Mouse (Mus musculus) limb, embryonic 15.5 days (tissue): Measurements from ENCODE around the gene Nrxn1. TPM values are rescaled to one million over a fixed set of nuclear protein-coding genes. Genes with fewer than 3 reads are reported as not detected.
A peak's percentile ranks its signal among the peaks of the same experiment; 100 is the strongest.
"Not testable (repeated sequence)": the region's sequence is repeated elsewhere in the genome, so short reads cannot be mapped to it uniquely, and the experiment has no call there.

Experiments
- ATAC-seq: fragments of 200-750 bp; cut with Nextera tagmentation; 2 replicates; pipeline ENCODE4 v1.8.0; 2017; ENCODE audit warnings: low read depth, moderate TSS enrichment; ENCODE audit not compliant: insufficient number of reproducible peaks, low FRiP score, low TSS enrichment
- H3K27ac ChIP-seq: fragments of 300-500 bp; sonication (generic); 2 replicates; pipeline ENCODE4 v1.5.1; 2015; ENCODE audit warnings: moderate library complexity, mild to moderate bottlenecking, inconsistent platforms
- H3K27me3 ChIP-seq: fragments of 300-500 bp; sonication (generic); 2 replicates; pipeline ENCODE4 v1.6.1; 2015; ENCODE audit warnings: inconsistent platforms
- H3K36me3 ChIP-seq: fragments of 300-500 bp; sonication (generic); 2 replicates; pipeline ENCODE4 v1.6.1; 2015; ENCODE audit warnings: inconsistent platforms
- H3K4me1 ChIP-seq: fragments of 300-500 bp; sonication (generic); 2 replicates; pipeline ENCODE4 v1.6.1; 2015; ENCODE audit warnings: inconsistent platforms
- H3K4me2 ChIP-seq: fragments of 300-500 bp; sonication (generic); 2 replicates; pipeline ENCODE4 v1.6.1; 2015; ENCODE audit warnings: mild to moderate bottlenecking, inconsistent platforms
- H3K4me3 ChIP-seq: fragments of 300-500 bp; sonication (generic); 2 replicates; pipeline ENCODE4 v1.5.1; 2015; ENCODE audit warnings: mild to moderate bottlenecking, inconsistent platforms
- H3K9ac ChIP-seq: fragments of 300-500 bp; sonication (generic); 2 replicates; pipeline ENCODE4 v1.6.1; 2015; ENCODE audit warnings: inconsistent platforms
- H3K9me3 ChIP-seq: fragments of 300-500 bp; sonication (generic); 2 replicates; pipeline ENCODE4 v1.6.1; 2016; ENCODE audit warnings: inconsistent platforms
- WGBS: fragments of 180-500 bp; shearing (Covaris S2); methylation state at CpG from one replicate; pipeline ENCODE4 v1.1.7; 2015; 5-methylcytosine and 5-hydroxymethylcytosine counted together
- polyA plus RNA-seq: library from polyadenylated mRNA; unstranded; fragments of >200 nt; fragmentation: Nextera tagmentation; extraction: Ambion mirVana; gene quantifications from 2 replicates; pipeline ENCODE4 v1.2.1, GENCODE M21; 2015

Gene Nrxn1
- polyA plus RNA-seq, 1 experiment from 2014 or later, result 12.4 TPM

DNA sequence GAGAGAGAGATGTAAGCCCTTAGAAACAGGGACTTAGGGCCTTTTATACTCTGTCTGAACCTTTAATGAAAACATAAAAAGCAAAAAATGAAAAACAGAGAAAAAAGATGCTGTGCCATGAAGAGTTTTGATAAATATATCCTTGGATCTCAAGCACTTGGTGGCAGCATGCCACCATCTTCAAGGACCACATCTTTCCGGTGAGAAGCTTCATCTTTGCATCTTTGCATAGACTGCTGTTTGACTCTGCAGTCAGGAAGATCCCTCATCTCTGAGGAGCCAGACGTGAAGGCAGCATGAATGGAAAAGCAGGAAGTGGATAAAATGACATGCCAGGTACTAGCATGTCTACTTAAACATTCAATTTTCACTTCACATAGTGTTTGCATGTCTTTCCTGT lies 586.8 kb downstream of the Nrxn1 start:
- Histone ChIP-seq H3K9ac (no peak overlapping the region), H3K36me3 (no peaks in the 10 kb centered on the region), H3K27ac (no peak overlapping the region), H3K4me1 (no peaks in the 10 kb centered on the region), H3K4me3 (no peak overlapping the region), H3K9me3 (no peaks in the 10 kb centered on the region), H3K4me2 (no peak overlapping the region), H3K27me3 (no peaks in the 10 kb centered on the region)
- whole genome bisulfite sequencing, result 74% methylated on average over 2 of the region's 2 CpGs
- ATAC-seq, result no peak

DNA sequence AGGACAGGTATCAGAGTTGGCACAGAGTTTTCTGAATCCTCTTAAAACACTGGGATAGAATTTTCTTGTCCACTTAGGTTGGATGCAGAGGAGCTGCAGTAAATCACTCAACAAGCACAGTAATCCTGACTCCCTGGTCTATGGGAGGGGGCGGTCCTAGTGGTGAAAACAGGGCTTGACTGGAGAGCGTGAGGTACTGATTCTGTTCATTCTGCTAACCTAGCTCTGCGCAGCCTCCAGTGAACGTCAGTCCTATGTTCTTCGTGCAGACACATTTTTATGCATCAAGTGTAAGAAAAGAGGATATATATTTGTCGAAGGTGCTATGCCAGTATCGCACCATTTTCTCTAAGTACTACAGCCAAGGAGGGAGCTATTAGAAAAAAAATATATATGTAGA lies 588.9 kb downstream of the Nrxn1 start:
- H3K4me1 ChIP-seq, H3K27ac ChIP-seq, H3K4me3 ChIP-seq, H3K9ac ChIP-seq, H3K36me3 ChIP-seq, H3K9me3 ChIP-seq, H3K27me3 ChIP-seq, H3K4me2 ChIP-seq, ATAC-seq: not testable (repeated sequence)
- 66% methylated on average over 7 of the region's 7 CpGs for WGBS

DNA sequence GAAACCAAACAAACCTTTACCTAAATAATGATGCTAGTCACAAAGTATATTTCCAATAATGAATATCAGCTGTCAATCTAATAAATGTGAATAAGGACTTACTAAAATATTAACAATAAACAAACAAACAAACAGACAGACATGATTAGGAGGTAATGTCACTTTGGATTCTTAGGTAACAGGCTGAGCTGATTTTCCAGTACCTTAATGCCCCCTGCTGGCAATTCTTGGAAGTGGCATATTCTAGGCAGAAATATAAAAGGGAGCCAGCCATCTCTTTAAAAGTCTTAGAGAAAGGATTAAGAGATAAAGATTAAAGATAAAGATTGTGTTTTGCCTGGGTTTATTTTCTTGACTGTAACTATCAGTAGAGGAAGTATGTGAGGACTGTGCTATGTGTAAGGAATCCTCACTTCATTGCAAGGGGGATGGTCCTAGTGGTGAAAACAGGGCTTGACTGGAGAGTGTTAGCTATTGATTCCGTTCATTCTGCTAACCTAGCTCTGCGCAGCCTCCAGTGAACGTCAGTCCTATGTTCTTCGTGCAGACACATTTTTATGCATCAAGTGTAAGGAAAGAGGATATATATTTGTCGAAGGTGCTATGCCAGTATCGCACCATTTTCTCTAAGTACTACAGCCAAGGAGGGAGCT lies 591.7 kb downstream of the Nrxn1 start:
- no peak for ATAC-seq
- H3K9ac ChIP-seq, result no peak overlapping the region
- H3K4me2 ChIP-seq, result no peak overlapping the region
- H3K27me3 ChIP-seq, result no peaks in the 10 kb centered on the region
- 51% methylated on average over 6 of the region's 6 CpGs for WGBS
- no peak overlapping the region for H3K4me3 ChIP-seq
- H3K9me3 ChIP-seq, result no peaks in the 10 kb centered on the region
- H3K27ac ChIP-seq, result no peak overlapping the region
- H3K4me1 ChIP-seq, result no peaks in the 10 kb centered on the region
- no peaks in the 10 kb centered on the region for H3K36me3 ChIP-seq

DNA sequence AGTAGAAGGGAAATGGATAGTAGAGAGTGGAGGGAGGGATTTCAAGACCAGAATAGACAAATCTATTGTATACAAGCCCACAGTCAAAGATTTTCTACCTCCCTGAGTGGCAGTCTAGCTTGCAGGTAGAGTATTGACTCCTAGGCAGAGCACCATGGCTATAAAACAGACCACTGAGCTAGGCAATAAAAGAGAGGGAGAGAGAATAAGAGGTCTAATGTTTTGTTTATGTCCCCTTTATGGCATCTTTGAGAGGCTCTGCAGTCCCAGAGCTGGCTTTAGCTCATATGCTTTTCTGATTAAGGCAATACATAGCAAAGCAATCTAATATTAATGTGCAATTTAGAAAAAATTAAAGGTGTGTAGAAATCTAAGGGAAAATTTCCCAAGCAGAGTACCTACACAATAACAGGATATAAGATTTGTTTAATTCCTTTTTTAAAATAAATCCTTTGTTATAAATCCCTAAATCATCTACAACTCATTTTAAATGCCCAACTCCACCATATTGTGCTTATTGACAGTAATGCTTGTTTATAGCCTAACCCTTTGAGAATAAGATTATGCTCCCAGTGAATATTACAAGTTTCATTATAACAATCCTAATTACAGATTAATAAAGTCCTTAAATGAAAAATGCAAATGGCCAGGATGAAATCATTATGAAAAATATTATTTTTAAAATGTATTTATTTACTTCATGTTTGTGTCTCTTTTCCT lies 613.2 kb downstream of the Nrxn1 start:
- no peak overlapping the region for H3K9ac ChIP-seq
- H3K4me1 ChIP-seq, result no peaks in the 10 kb centered on the region
- no peaks in the 10 kb centered on the region for H3K27me3 ChIP-seq
- H3K9me3 ChIP-seq, result no peaks in the 10 kb centered on the region
- H3K4me3 ChIP-seq, result no peak overlapping the region
- no peak overlapping the region for H3K27ac ChIP-seq
- no peak overlapping the region for H3K4me2 ChIP-seq
- ATAC-seq, result no peak
- H3K36me3 ChIP-seq, result no peaks in the 10 kb centered on the region

DNA sequence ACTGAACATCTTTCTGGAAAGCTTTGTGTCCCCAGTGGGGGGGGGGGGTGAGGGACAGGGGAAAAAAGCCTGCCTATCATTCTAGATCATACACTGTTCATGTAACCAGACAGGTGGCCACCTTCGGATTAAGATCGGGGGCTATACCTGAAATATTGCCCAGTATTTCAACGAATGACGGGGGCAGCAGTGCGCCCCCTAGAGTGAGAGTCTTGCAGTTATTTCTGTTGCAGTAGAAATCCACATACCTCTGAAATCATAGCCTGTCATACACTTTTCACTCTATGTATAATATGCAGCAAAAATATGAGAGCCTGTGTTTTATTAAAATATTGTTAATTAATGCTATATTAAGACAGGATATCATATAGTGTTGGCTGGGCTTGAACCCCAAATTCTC lies 636.1 kb downstream of the Nrxn1 start:
- no peaks in the 10 kb centered on the region for H3K9me3 ChIP-seq
- ATAC-seq, result no peak
- no peak overlapping the region for H3K4me3 ChIP-seq
- H3K4me1 ChIP-seq, result peaks cover 17% of the 10 kb centered on the region
- H3K9ac ChIP-seq, result no peak overlapping the region
- H3K27me3 ChIP-seq, result peaks cover 37% of the 10 kb centered on the region
- H3K36me3 ChIP-seq, result no peaks in the 10 kb centered on the region
- no peak overlapping the region for H3K4me2 ChIP-seq
- H3K27ac ChIP-seq, result no peak overlapping the region
- WGBS, result 43% methylated on average over 5 of the region's 5 CpGs

DNA sequence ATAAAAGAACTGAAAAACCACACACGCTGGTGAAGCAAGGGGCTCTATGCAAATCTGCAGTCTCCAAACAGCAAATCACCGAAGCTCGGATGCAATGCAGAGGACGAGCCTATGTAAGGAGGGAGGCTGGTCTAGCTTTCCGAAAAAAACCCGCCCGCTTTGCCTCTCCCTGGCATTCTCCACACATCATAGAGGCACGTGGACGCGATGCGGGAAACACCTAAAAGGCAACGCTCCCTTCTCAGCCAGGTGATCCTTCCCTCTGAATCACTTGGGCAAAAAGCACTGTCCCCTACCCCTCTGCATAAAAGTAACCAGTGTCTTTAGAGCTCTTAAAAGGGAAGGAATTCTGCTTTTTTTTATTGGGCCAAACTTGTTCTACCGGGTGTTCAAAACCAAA lies 637.0 kb downstream of the Nrxn1 start:
- H3K36me3 ChIP-seq, result no peaks in the 10 kb centered on the region
- H3K4me2 ChIP-seq, result peak overlapping the region; percentile 90
- peaks cover 37% of the 10 kb centered on the region for H3K27me3 ChIP-seq
- WGBS, result under 1% methylated on average over 13 of the region's 13 CpGs
- 0 out of 2 replicates have a peak overlapping the region, but pooled peaks have one; percentile 42 for H3K9ac ChIP-seq
- ATAC-seq, result no peak
- peaks cover 17% of the 10 kb centered on the region for H3K4me1 ChIP-seq
- no peaks in the 10 kb centered on the region for H3K9me3 ChIP-seq
- peak overlapping the region; percentile 49 for H3K4me3 ChIP-seq
- no peak overlapping the region for H3K27ac ChIP-seq

DNA sequence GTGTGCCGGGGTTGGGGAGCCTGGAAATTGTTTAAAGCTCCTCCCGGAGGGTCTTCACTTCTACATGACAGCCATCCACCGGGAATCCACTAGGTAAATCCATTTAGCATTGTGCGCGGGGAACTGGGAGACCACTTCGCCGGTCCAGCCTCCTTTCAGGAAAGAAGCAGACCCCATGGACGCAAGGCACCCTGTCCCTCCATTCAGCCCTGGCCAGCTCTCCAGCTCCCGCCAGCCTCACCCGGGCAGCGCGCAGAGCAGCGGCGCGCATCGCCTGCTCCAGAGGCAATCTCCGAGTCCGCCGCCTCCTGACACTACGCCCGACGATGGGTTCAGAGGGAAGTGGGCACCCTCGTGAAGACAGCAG lies 637.5 kb downstream of the Nrxn1 start:
- no peaks in the 10 kb centered on the region for H3K9me3 ChIP-seq
- peaks cover 37% of the 10 kb centered on the region for H3K27me3 ChIP-seq
- WGBS, result under 1% methylated on average over 23 of the region's 23 CpGs
- no peak overlapping the region for H3K27ac ChIP-seq
- H3K9ac ChIP-seq, result peak overlapping the region; percentile 42
- peaks cover 17% of the 10 kb centered on the region for H3K4me1 ChIP-seq
- no peaks in the 10 kb centered on the region for H3K36me3 ChIP-seq
- H3K4me2 ChIP-seq, result peak overlapping the region; percentile 90
- ATAC-seq, result no peak
- H3K4me3 ChIP-seq, result peak overlapping the region; percentile 49

DNA sequence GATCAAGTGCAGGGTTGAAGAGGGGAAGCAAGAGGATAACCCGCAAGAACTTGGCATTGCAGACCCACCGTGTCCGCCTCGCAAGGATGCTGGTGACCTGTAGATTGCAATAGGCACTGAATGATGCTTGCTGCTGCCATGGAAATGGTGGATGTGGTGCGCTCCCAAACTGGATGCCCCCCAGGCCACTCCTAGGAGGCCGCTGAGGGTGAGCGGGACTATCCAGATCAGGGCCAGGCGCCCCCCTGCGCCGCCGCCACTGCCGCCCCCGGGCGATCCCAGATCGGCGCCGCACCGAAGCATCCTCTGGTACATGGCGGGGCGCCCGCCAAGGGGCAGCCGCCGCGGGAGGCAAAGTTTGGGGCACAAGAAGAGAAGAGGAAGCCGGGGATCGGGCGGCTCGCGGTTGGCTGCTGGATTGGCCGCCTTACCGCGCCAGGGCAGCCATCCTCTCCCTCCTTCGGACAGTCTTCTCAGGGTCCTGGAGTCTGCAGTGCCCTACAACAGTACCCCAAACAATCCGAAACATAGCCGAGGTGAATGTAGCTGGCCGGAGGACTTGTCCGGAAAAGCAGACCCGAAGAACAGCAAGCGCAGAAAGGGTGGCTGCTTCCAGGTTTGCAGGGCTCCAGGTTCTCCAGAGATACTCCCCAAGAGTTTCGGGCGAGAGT lies 638.0 kb downstream of the Nrxn1 start:
- under 1% methylated on average over 41 of the region's 41 CpGs for WGBS
- H3K36me3 ChIP-seq, result no peaks in the 10 kb centered on the region
- H3K4me2 ChIP-seq, result peak overlapping the region; percentile 90

DNA sequence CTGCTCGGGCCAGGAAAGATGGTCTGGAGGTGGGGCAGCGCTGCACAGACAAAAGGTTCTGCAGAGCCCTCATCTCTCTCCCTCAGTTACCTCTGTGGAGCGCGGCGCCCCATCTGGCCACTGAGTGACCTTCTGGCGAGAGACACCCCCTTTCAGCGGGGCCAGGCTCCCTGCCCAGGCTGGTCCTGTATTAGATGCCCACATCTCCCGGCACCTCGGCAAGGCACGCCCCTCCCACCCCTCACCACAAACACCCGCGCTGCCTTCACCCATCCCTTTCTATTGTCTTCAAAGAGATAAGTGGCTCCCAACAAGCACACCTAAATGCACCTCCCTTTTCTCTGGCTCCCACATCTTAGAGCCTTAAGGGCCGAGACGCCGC lies 638.5 kb downstream of the Nrxn1 start:
- peak overlapping the region; percentile 49 for H3K4me3 ChIP-seq
- peaks cover 37% of the 10 kb centered on the region for H3K27me3 ChIP-seq
- peaks cover 17% of the 10 kb centered on the region for H3K4me1 ChIP-seq
- ATAC-seq, result 0 out of 2 replicates have a peak, but pooled peaks have one; percentile 23
- H3K27ac ChIP-seq, result no peak overlapping the region
- no peaks in the 10 kb centered on the region for H3K9me3 ChIP-seq
- H3K36me3 ChIP-seq, result no peaks in the 10 kb centered on the region
- H3K9ac ChIP-seq, result peak overlapping the region; percentile 42; the same call in 1 of the 2 replicates
- peak overlapping the region; percentile 90 for H3K4me2 ChIP-seq
- WGBS, result 2% methylated on average over 15 of the region's 15 CpGs

More for the DNA sequence above, 638.0 kb downstream of the Nrxn1 start:
- Histone ChIP-seq H3K4me1 (peaks cover 17% of the 10 kb centered on the region), H3K9me3 (no peaks in the 10 kb centered on the region), H3K27me3 (peaks cover 37% of the 10 kb centered on the region), H3K27ac (no peak overlapping the region), H3K4me3 (peak overlapping the region; percentile 49), H3K9ac (peak overlapping the region; percentile 42)
- ATAC-seq, result no peak

DNA sequence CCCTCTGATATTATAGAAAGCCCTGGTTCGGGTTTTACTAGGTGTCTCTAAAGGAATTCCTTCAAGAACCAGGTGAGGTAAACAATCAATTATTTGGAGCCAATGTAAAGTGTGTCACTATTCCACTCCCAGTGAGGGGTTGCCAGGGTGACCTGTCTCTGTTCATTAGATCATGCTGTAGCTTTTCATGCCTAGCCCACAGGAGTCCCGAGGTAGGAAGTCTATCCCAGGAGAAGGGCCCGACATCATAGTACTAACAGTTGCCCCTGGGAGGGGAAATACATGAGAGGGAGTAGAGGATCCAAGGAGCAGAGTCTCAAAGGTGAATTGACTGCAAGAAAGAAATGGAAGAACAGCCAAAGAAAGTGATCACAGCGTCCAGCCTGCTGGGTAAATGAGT lies 639.6 kb downstream of the Nrxn1 start:
- no peak for ATAC-seq
- no peak overlapping the region for H3K27ac ChIP-seq
- no peaks in the 10 kb centered on the region for H3K9me3 ChIP-seq
- 51% methylated on average over 4 of the region's 4 CpGs for WGBS
- H3K36me3 ChIP-seq, result no peaks in the 10 kb centered on the region
- no peak overlapping the region for H3K4me3 ChIP-seq
- peaks cover 37% of the 10 kb centered on the region for H3K27me3 ChIP-seq
- no peak overlapping the region for H3K4me2 ChIP-seq
- H3K4me1 ChIP-seq, result peaks cover 17% of the 10 kb centered on the region
- H3K9ac ChIP-seq, result no peak overlapping the region

DNA sequence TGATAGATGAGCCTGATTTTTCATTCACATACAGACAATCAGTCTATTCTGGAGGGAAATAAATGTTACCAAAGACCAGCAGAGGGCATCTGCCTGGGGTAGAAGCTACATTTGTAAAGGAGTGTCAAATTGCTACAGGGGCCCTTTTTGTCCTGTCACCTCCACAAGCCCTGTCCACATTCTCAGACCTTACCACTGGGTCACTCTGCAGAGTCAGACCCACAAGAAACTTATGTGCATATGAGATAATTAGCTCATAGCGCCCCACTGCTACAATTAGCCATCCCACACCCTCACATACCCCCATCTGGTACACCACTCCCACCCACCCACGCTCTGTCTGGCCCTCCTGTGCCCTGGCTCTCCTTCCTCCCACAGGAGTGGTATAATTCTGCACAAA lies 640.1 kb downstream of the Nrxn1 start:
- Histone ChIP-seq H3K27me3 (peaks cover 37% of the 10 kb centered on the region), H3K27ac (no peak overlapping the region), H3K36me3 (no peaks in the 10 kb centered on the region), H3K9ac (no peak overlapping the region), H3K4me1 (peaks cover 17% of the 10 kb centered on the region), H3K9me3 (no peaks in the 10 kb centered on the region), H3K4me2 (no peak overlapping the region), H3K4me3 (no peak overlapping the region)
- no peak for ATAC-seq
- 64% methylated on average over 2 of the region's 2 CpGs for WGBS

DNA sequence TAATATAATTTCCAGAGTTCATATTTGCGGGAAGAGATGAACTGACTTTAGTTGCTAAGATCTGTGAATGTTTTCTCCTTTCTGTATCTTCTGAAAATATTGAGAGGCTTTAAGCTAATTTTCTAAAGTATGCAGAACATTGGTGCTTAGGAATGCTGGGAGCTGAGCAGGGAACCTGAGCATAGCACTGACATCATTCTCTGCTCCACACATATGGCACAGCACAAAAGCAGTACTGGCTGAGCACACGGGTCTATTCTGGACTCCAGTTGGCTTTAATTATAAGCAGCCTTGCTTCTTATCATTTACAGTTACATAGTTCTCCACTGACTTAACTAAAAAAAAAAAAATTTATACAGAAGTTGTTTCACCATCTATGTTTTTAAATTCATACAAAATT lies 641.5 kb downstream of the Nrxn1 start:
- no peak for ATAC-seq
- Histone ChIP-seq H3K4me1 (peaks cover 17% of the 10 kb centered on the region), H3K4me2 (no peak overlapping the region), H3K27ac (no peak overlapping the region), H3K9ac (no peak overlapping the region), H3K4me3 (no peak overlapping the region), H3K36me3 (no peaks in the 10 kb centered on the region), H3K27me3 (peaks cover 28% of the 10 kb centered on the region), H3K9me3 (no peaks in the 10 kb centered on the region)
- WGBS, result 52% methylated on average over 2 of the region's 2 CpGs
